Mouse (Mus musculus) layer of hippocampus, adult 8-10 months (tissue): ENCODE measurements around the gene Cops7b. TPM values are rescaled to one million over a fixed set of nuclear protein-coding genes. Genes with fewer than 3 reads are reported as not detected.

Experiments used
- DNase-seq, 2 experiments: peaks; one replicate each; pipeline ENCODE4 v3.0.0; 2022; ENCODE audit warnings: low spot score in 2 of 2
- microRNA-seq, 2 experiments: library from miRNA; unstranded; fragments of <30 nt; microRNA quantifications; one replicate each; pipeline ENCODE4 v1.2.0; 2022
- total RNA-seq, 4 experiments: library from RNA; stranded (reverse); gene quantifications; 2 replicates each; pipeline ENCODE4 v1.2.4; 2022

Cops7b gene
- total RNA-seq, 4 experiments from 2014 or later: 18.7 to 21.5 (median 19.8) TPM

- no peak for DNase-seq
These were observed 74.4 kb downstream of the Cops7b start for GRCm38 (mm10) chr1:86657071-86657470.

Small RNA genes within 50 kb of the gene (microRNA-seq; reads per million reads assigned to microRNA genes)
- gene Gm22955: 0 reads per million in 2 experiments

Other genes starting within 250 kb of the Cops7b start
- 100 to 1,000 TPM; 138 to 171 (median 146) TPM for gene Ncl, start 223.5 kb upstream of the Cops7b start, total RNA-seq
- gene Nmur1, start 156.7 kb upstream of the Cops7b start, total RNA-seq: not detected
- not detected for gene Tex44, start 156.6 kb upstream of the Cops7b start, total RNA-seq
- gene Ptma, start 56.2 kb upstream of the Cops7b start, total RNA-seq: 100 to 1,000 TPM; 420 to 464 (median 444) TPM
- gene Pde6d, start 275 bp upstream of the Cops7b start, total RNA-seq: 10 to 100 TPM; 47.4 to 55.5 (median 49.3) TPM
- 1 to 10 TPM; 7.3 to 8.6 (median 7.9) TPM for gene Nppc, start 87.7 kb downstream of the Cops7b start, total RNA-seq
- 10 to 100 TPM; 25.6 to 31.1 (median 27.2) TPM for gene Dis3l2, start 120.9 kb downstream of the Cops7b start, total RNA-seq